Mouse (Mus musculus) cerebellum, adult 8-10 months (tissue): ENCODE data around the gene Rhoh.

ENCODE experiments used
- DNase-seq: peaks from one replicate; pipeline ENCODE4 v3.0.0; 2022

Gene Rhoh

DNA sequence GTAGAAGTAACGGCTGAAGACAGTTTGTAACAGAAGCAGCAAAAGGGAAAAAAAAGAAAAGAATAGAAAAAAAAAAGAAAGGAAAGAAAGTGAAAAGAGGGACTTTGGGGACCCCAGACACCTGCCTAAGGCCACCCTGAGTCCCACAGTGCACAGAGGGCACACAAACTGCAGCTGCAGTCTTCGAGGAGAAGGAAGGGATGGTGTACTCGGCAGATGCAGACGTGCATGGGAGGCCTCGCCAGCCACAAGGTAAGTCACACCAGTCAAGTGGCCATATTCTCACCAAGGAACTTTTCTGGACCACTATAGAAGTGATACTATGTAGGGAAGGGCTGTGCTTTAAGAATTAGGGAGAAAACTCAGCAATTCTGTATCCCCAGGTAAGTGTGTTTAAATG lies 73.8 kb downstream of the Rhoh start, which contains the start of gene Chrna9:
Gene Chrna9, plus strand, starts transcription at position 139 of the 400 bp plus-strand sequence.
- DNase-seq = no peak

DNA sequence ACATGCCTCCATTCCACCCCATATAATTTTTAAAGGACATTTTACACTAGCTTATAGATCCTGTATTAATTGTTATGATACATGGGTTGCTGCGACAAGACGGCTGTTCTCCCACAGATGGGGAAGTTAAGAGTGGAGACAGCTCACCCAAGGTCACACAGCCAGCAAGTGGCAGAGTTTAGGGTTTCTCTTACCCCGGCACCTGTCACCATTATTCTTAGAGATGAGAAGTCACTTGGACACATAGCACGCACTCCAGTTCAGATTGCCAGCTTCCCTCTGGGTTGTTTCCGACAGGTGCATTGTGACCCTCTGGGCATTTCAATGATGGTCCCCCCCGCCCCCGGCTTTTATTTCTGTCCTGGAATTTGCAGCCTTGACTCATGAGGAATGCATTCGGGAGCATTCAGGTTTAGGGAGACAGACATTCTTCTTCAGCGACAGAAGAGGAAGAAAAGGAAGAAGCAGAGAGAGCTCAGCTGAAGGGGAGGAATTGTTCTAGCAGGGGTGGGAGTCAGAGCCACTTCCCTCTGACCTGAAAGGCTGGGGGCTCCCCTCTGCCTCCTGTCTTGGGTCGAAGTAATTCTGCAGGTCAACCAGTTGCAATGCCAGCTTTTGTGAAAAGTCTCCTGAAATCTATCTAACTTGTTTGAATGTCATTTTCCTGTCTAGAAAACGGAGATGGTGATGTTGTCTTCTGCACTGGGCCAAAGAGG lies 76.2 kb downstream of the Rhoh start:
- no peak for DNase-seq

DNA sequence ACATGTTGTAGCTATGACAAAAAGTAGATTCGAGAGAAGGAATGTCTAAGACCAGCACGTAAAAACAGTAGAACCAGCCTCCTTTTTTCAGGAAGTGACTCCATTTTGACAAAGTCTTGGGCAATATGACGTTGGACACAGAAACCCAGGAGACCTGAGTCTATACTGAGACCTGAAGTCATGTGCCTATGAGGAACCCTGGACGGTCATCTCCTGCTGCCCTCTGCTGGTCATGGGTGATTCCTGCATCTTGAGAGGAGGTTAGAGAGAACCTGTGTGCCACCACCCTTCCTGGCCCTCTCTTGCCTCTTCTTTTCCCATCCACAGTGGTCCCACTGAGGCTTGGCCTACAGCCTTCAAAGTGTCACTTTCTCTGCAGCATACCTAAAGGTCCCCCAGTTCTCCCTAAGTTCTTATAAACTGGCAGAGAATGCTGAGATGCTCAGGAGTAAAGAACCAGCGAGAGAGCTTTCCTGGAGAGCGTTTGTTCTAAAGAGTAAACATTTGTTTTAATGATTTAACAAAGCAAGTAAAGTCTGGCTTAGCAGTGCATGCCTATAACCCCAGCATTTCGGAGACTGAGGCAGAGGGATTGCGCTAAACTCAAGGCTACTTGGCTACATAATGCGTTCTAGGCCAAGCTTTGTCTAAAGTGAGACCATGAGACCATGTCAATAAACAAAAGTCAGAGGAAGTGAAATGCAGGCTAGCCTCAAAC lies 77.1 kb downstream of the Rhoh start:
- DNase-seq = peak; percentile 46

DNA sequence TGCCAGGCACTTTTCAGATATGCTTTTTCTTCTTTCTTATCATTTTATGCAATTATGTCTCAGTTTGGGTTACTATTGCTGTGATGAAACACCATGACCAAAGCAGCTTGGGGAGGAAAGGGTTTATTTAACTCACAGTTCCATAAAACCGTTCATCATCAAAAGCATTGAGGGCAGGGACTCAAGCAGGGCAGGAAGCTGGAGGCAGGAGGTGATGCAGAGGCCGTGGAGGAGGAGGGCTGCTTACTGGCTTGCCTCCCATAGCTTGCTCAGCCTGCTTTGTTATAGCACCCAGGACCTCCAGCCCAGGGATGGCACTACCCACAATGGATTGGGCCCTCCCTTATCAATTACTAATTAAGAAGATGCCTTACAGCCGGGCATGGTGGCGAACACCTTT lies 80.1 kb downstream of the Rhoh start:
- DNase-seq = no peak
